Mouse (Mus musculus): ENCODE results near the gene Insl3. TPM values are rescaled to one million over a fixed set of nuclear protein-coding genes. Genes with fewer than 3 reads are reported as not detected.
A peak's percentile ranks its signal among the peaks of the same experiment; 100 is the strongest.

Gene Insl3
- polyA plus RNA-seq, 1 experiment, result 0.13 TPM

DNA sequence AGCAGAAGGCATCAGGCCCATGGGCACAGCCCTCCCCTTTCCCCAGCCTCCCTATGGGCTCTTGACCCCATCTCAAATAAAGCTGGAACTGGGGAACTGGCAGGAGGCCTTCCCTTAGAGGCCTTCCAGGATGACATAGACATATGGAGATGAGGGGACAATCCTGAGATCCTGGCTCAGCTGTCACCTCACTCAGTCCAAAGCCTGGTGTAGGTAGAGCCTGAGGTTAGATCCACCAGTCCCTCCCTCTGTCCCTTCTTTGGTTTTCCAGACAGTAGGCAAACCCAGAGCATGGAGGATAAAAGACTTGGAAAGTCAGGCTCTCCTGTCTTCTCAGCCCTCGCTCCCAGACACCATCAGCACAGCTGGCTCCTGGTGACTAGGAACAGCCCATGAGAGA is 22.2 kb upstream of the Insl3 start:
- Histone ChIP-seq H3K36me3 (ENCODE audit: control insufficient read depth, insufficient read depth) (no peaks in the 10 kb centered on the region), H3K79me2 (ENCODE audit: control insufficient read depth, insufficient read depth) (no peaks in the 10 kb centered on the region), H3K4me3 (no peak overlapping the region), H3K27me3 (ENCODE audit: control insufficient read depth, insufficient read depth, insufficient read length) (peaks cover 8% of the 10 kb centered on the region), H3K4me2 (ENCODE audit: low read depth) (peak overlapping the region; percentile 85), H3ac (ENCODE audit: control insufficient read depth, insufficient read length) (no peak overlapping the region)
- TF ChIP-seq POLR2A (IDR thresholded peaks at IDR 0.05; ENCODE audit: insufficient read length, low read depth) (no peak), MYOG (IDR thresholded peaks at IDR 0.05; ENCODE audit: control insufficient read depth in 1 of 3, insufficient read depth in 1 of 3, insufficient read length in 2 of 3, low read depth in 2 of 3) (no peak), MAX (IDR thresholded peaks at IDR 0.05; ENCODE audit: low read depth) (no peak), REST (IDR thresholded peaks at IDR 0.05; ENCODE audit: insufficient read depth, insufficient read length) (no peak), TCF3 (IDR thresholded peaks at IDR 0.05; ENCODE audit: insufficient read length, low read depth) (no peak), POLR2AphosphoS2 (IDR thresholded peaks at IDR 0.05; ENCODE audit: insufficient read length, low read depth) (no peak), TCF12 (IDR thresholded peaks at IDR 0.05; ENCODE audit: insufficient read depth, poor library complexity, severe bottlenecking) (no peak), SRF (IDR thresholded peaks at IDR 0.05; ENCODE audit: control insufficient read depth, insufficient read length, low read depth) (no peak)

DNA sequence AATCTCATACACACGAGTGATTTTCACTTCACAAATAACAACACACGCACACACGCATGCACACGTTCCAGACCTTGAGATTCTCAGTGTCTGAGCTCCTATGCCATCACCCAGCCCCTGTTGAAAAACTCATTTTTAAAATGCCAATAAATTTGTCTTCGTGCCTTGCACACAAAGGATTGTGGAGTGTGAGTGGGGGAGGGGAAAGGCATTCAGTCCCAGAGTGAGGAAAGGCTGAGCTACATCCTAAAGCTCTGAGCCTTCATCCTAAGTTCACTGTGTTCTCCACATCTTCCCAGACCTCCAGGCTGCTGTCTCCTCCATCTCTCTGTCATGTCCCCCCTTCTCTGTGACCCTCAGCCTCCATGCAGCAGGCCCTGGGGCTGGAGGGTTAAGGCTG is 21.8 kb upstream of the Insl3 start:
- peak overlapping the region; percentile 85 for H3K4me2 ChIP-seq (ENCODE audit: low read depth)

DNA sequence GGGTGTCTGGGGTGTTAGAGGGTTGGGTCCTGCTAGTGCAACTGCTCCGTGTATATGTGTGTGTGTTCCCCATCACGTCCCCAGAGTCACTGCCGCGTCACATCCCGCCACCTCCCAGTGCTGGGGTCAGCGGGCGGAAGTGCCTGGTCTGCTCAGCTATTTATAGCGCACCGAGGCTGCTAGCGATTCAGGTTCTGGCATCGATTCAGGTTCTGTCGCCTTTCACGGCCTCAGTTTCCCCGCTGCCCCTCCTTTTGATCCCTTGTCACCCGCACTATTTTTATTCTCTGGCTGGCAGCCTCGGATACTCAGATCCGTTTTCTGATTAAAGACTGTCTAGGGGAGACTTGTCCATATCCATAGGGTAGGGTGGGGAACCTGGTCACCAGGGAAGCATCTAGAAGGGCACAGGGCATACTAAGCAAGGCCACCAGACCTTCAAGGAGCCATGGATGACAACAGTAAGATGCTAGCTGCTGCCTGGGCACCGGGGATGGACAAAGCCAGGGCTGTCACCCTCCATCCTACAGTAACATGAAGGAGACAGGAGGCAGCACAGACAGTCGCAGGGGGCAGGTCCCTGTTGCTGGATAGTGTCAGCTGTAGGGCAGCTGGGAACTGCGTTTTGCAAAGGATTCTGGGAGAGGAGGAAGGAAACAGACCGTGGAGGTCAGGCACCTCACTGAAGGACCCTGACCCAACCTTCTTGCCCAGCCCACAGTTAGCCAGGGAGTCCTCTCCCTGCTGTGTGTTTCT is 20.6 kb upstream of the Insl3 start:
- TF ChIP-seq E2F4 (IDR thresholded peaks at IDR 0.05; ENCODE audit: insufficient read depth), result no peak
- TF ChIP-seq POLR2AphosphoS2 (IDR thresholded peaks at IDR 0.05; ENCODE audit: insufficient read length, low read depth), result peak; percentile 68
- peak in 1 of 3 experiments; percentile 61 for TF ChIP-seq MYOG (IDR thresholded peaks at IDR 0.05; ENCODE audit: control insufficient read depth in 1 of 3, insufficient read depth in 1 of 3, insufficient read length in 2 of 3, low read depth in 2 of 3)
- peak; percentile 68 for TF ChIP-seq POLR2A (IDR thresholded peaks at IDR 0.05; ENCODE audit: insufficient read length, low read depth)
- TF ChIP-seq CEBPB (IDR thresholded peaks at IDR 0.05; ENCODE audit: insufficient read depth, poor library complexity, severe bottlenecking), result no peak
- peak in 2 of 3 experiments; percentile 1 to 63 for TF ChIP-seq MYOD1 (IDR thresholded peaks at IDR 0.05; ENCODE audit: control insufficient read depth in 1 of 3, insufficient read length in 2 of 3, low read depth in 2 of 3)
- TF ChIP-seq USF1 (IDR thresholded peaks at IDR 0.05; ENCODE audit: low read depth), result no peak
- Histone ChIP-seq H3ac (ENCODE audit: control insufficient read depth, insufficient read length) (no peak overlapping the region), H3K36me3 (ENCODE audit: control insufficient read depth, insufficient read depth) (no peaks in the 10 kb centered on the region), H3K4me3 (peak overlapping the region; percentile 44), H3K79me2 (ENCODE audit: control insufficient read depth, insufficient read depth) (no peaks in the 10 kb centered on the region), H3K27me3 (ENCODE audit: control insufficient read depth, insufficient read depth, insufficient read length) (peaks cover 2% of the 10 kb centered on the region), H3K4me2 (ENCODE audit: low read depth) (peak overlapping the region; percentile 85)

More for the DNA sequence above, 21.8 kb upstream of the Insl3 start:
- Histone ChIP-seq H3K4me3 (peak overlapping the region; percentile 44), H3K79me2 (ENCODE audit: control insufficient read depth, insufficient read depth) (no peaks in the 10 kb centered on the region), H3ac (ENCODE audit: control insufficient read depth, insufficient read length) (no peak overlapping the region), H3K36me3 (ENCODE audit: control insufficient read depth, insufficient read depth) (no peaks in the 10 kb centered on the region), H3K27me3 (ENCODE audit: control insufficient read depth, insufficient read depth, insufficient read length) (peaks cover 6% of the 10 kb centered on the region)
- no peak for TF ChIP-seq MAX (IDR thresholded peaks at IDR 0.05; ENCODE audit: low read depth)
- TF ChIP-seq MYOG (IDR thresholded peaks at IDR 0.05; ENCODE audit: control insufficient read depth in 1 of 3, insufficient read depth in 1 of 3, insufficient read length in 2 of 3, low read depth in 2 of 3), result no peak
- no peak for TF ChIP-seq TCF12 (IDR thresholded peaks at IDR 0.05; ENCODE audit: insufficient read depth, poor library complexity, severe bottlenecking)
- no peak for TF ChIP-seq CEBPB (IDR thresholded peaks at IDR 0.05; ENCODE audit: insufficient read depth, poor library complexity, severe bottlenecking)
- no peak for TF ChIP-seq E2F4 (IDR thresholded peaks at IDR 0.05; ENCODE audit: insufficient read depth)
- TF ChIP-seq REST (IDR thresholded peaks at IDR 0.05; ENCODE audit: insufficient read depth, insufficient read length), result no peak
- TF ChIP-seq POLR2AphosphoS2 (IDR thresholded peaks at IDR 0.05; ENCODE audit: insufficient read length, low read depth), result no peak
- TF ChIP-seq TCF3 (IDR thresholded peaks at IDR 0.05; ENCODE audit: insufficient read length, low read depth), result no peak
- no peak for TF ChIP-seq SRF (IDR thresholded peaks at IDR 0.05; ENCODE audit: control insufficient read depth, insufficient read length, low read depth)
- no peak for TF ChIP-seq MYOD1 (IDR thresholded peaks at IDR 0.05; ENCODE audit: control insufficient read depth in 1 of 3, insufficient read length in 2 of 3, low read depth in 2 of 3)
- no peak for TF ChIP-seq USF1 (IDR thresholded peaks at IDR 0.05; ENCODE audit: low read depth)
- TF ChIP-seq POLR2A (IDR thresholded peaks at IDR 0.05; ENCODE audit: insufficient read length, low read depth), result no peak

DNA sequence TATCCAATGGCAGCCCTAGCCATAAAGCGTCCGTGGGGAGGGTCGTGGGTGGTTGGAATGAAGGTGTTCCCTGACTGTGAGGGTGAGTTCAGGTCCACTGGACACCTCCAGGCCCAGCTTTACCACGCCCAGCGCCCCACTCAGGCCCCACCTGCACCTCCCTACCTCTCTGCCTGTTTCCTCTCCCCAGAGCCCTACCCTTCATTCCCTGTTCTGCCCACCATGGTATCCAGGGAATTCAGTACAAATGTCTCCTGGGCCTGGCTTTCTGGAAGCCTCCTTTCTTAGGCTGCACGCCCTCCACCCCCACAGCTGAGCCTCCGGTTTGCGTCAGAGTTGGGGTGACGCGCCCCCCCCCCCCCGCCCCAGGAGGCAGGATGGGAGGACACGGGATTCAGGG is 18.8 kb upstream of the Insl3 start:
- no peak overlapping the region for H3ac ChIP-seq (ENCODE audit: control insufficient read depth, insufficient read length)
- H3K36me3 ChIP-seq (ENCODE audit: control insufficient read depth, insufficient read depth), result no peaks in the 10 kb centered on the region
- peak overlapping the region; percentile 44 for H3K4me3 ChIP-seq
- H3K4me2 ChIP-seq (ENCODE audit: low read depth), result peak overlapping the region; percentile 85
- no peaks in the 10 kb centered on the region for H3K79me2 ChIP-seq (ENCODE audit: control insufficient read depth, insufficient read depth)
- no peaks in the 10 kb centered on the region for H3K27me3 ChIP-seq (ENCODE audit: control insufficient read depth, insufficient read depth, insufficient read length)
- TF ChIP-seq CEBPB (IDR thresholded peaks at IDR 0.05; ENCODE audit: insufficient read depth, poor library complexity, severe bottlenecking) (no peak), MYOG (IDR thresholded peaks at IDR 0.05; ENCODE audit: control insufficient read depth in 1 of 3, insufficient read depth in 1 of 3, insufficient read length in 2 of 3, low read depth in 2 of 3) (no peak), TCF12 (IDR thresholded peaks at IDR 0.05; ENCODE audit: insufficient read depth, poor library complexity, severe bottlenecking) (no peak), POLR2AphosphoS2 (IDR thresholded peaks at IDR 0.05; ENCODE audit: insufficient read length, low read depth) (no peak), USF1 (IDR thresholded peaks at IDR 0.05; ENCODE audit: low read depth) (no peak), E2F4 (IDR thresholded peaks at IDR 0.05; ENCODE audit: insufficient read depth) (no peak), SRF (IDR thresholded peaks at IDR 0.05; ENCODE audit: control insufficient read depth, insufficient read length, low read depth) (no peak), MAX (IDR thresholded peaks at IDR 0.05; ENCODE audit: low read depth) (no peak), MYOD1 (IDR thresholded peaks at IDR 0.05; ENCODE audit: control insufficient read depth in 1 of 3, insufficient read length in 2 of 3, low read depth in 2 of 3) (no peak), TCF3 (IDR thresholded peaks at IDR 0.05; ENCODE audit: insufficient read length, low read depth) (no peak), POLR2A (IDR thresholded peaks at IDR 0.05; ENCODE audit: insufficient read length, low read depth) (no peak), REST (IDR thresholded peaks at IDR 0.05; ENCODE audit: insufficient read depth, insufficient read length) (no peak)

Measured in myocyte (in vitro differentiated cells).